ENCODE assay signal across 22 mouse cellular contexts in the genomic region with DNA sequence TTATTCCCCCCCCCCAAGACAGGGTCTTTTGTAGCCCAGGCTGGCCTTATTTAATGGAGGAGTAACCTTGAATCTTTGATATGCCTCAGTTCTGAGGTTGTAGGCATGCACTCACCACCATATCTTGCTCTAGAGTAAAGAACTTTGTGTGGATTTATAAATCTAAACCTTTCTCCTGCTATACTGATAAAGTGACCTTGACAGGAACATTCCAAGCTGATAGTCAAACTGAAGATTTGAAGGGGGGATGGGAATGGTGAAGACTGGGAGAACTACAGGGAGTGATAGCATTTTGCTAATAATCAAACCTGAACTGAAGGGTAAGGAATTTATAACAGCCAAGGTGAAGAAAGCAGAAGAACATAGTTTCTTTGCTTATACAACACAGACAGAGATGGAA.
"Had no signal": no experiment of that assay in that cellular context is flagged by ENCODE, and none has a peak within 500 bp of the region (broad histone marks: within the 10 kb centered on the region; RNA-seq: fewer than 3 reads in every experiment).

No protein-coding gene starts in this region.

- ATAC-seq: forebrain, postnatal 0 days; inflammation-experienced regulatory T-cells, adult 6 months had no signal

- H3K4me1 ChIP-seq: hindbrain, embryonic 10.5 days; hindbrain, embryonic 12.5 days; limb, embryonic 10.5 days; limb, embryonic 12.5 days had no signal

- H3K27me3 ChIP-seq: heart, embryonic 12.5 days; hindbrain, embryonic 12.5 days; limb, embryonic 12.5 days; liver, embryonic 13.5 days had no signal

- H3K27ac ChIP-seq: heart, embryonic 10.5 days; hindbrain, embryonic 10.5 days; hindbrain, embryonic 12.5 days; hindbrain, embryonic 14.5 days; layer of hippocampus, adult 2 months; left cerebral cortex, adult 2 months; limb, embryonic 10.5 days; limb, embryonic 12.5 days; liver, embryonic 13.5 days had no signal

- H3K9ac ChIP-seq: forebrain, postnatal 0 days; heart, embryonic 12.5 days; hindbrain, embryonic 12.5 days; hindbrain, embryonic 14.5 days; limb, embryonic 12.5 days; liver, embryonic 13.5 days had no signal

- DNase-seq: forebrain, postnatal 0 days; gastrocnemius, postnatal 25 days; heart, adult 18-20 months; heart, postnatal 14 days; heart, postnatal 4 days; kidney, adult 18-20 months; kidney, adult 8-10 months; kidney, postnatal 10 days; kidney, postnatal 25 days; liver; liver, embryonic 13.5 days had no signal

- H3K9me3 ChIP-seq: heart, embryonic 10.5 days; heart, embryonic 12.5 days; hindbrain, embryonic 10.5 days; hindbrain, embryonic 12.5 days; limb, embryonic 10.5 days; limb, embryonic 12.5 days; liver, embryonic 13.5 days had no signal

- H3K4me2 ChIP-seq: heart, embryonic 12.5 days; hindbrain, embryonic 12.5 days; hindbrain, embryonic 14.5 days; limb, embryonic 12.5 days; liver, embryonic 11.5 days; liver, embryonic 13.5 days had no signal

- H3K4me3 ChIP-seq: heart, embryonic 10.5 days; heart, embryonic 12.5 days; hindbrain, embryonic 10.5 days; hindbrain, embryonic 12.5 days; layer of hippocampus, adult 2 months; left cerebral cortex, adult 2 months; limb, embryonic 10.5 days; limb, embryonic 12.5 days; liver, embryonic 13.5 days had no signal
